Mouse (Mus musculus) forebrain, embryonic 11.5 days (tissue): Measurements from ENCODE around the gene Timp2. TPM values are rescaled to one million over a fixed set of nuclear protein-coding genes. Genes with fewer than 3 reads are reported as not detected.

Source experiments
- ATAC-seq: fragments of 200-750 bp; cut with Nextera tagmentation; replicated peaks from 2 replicates; pipeline ENCODE4 v1.8.0; 2017; ENCODE audit warnings: moderate TSS enrichment; ENCODE audit not compliant: low FRiP score
- DNase-seq: peaks from one replicate; pipeline ENCODE4 v3.0.0-alpha.2; 2017; ENCODE audit warnings: low spot score
- H3K27ac ChIP-seq: fragments of 300-500 bp; sonication (generic); 2 replicates; pipeline ENCODE4 v1.5.1; 2014; ENCODE audit warnings: low read depth, low read length
- H3K27me3 ChIP-seq: fragments of 300-500 bp; sonication (generic); 2 replicates; pipeline ENCODE4 v1.6.1; 2014; ENCODE audit warnings: mild to moderate bottlenecking, low read length, mixed read lengths; ENCODE audit not compliant: control insufficient read depth, insufficient read depth
- H3K36me3 ChIP-seq: fragments of 300-500 bp; sonication (generic); 2 replicates; pipeline ENCODE4 v1.6.1; 2014; ENCODE audit warnings: mild to moderate bottlenecking, low read length, moderate library complexity, mixed read lengths; ENCODE audit not compliant: control insufficient read depth, insufficient read depth
- H3K4me1 ChIP-seq: fragments of 300-500 bp; sonication (generic); replicated peaks from 2 replicates; pipeline ENCODE4 v1.6.1; 2014; ENCODE audit warnings: low read length, mixed read lengths; ENCODE audit not compliant: control insufficient read depth, insufficient read depth
- H3K4me2 ChIP-seq: fragments of 300-500 bp; sonication (generic); 2 replicates; pipeline ENCODE4 v1.6.1; 2014; ENCODE audit warnings: low read depth, mild to moderate bottlenecking, low read length, moderate library complexity, mixed read lengths; ENCODE audit not compliant: severe bottlenecking
- H3K4me3 ChIP-seq: fragments of 300-500 bp; sonication (generic); 2 replicates; pipeline ENCODE4 v1.5.1; 2014; ENCODE audit warnings: low read depth, low read length
- H3K9ac ChIP-seq: fragments of 300-500 bp; sonication (generic); 2 replicates; pipeline ENCODE4 v1.6.1; 2014; ENCODE audit warnings: low read length
- H3K9me3 ChIP-seq: fragments of 300-500 bp; sonication (generic); 2 replicates; pipeline ENCODE4 v1.6.1; 2016; ENCODE audit warnings: low read length, mixed read lengths; ENCODE audit not compliant: control insufficient read depth
- WGBS: fragments of 180-500 bp; shearing (Covaris S2); extraction: QIAGEN DNeasy Blood & Tissue Kit; methylation state at CpG from one replicate; pipeline ENCODE4 v1.1.7; 2014; 5-methylcytosine and 5-hydroxymethylcytosine counted together
- polyA plus RNA-seq: library from polyadenylated mRNA; unstranded; fragments of >200 nt; fragmentation: Nextera tagmentation; extraction: Ambion mirVana; gene quantifications from 2 replicates; pipeline ENCODE4 v1.2.1, GENCODE M21; 2014

The Timp2 gene
- polyA plus RNA-seq, 1 experiment from 2014 or later: 48.0 TPM

- peaks cover 6% of the 10 kb centered on the region; the same call in 1 of the 2 replicates for H3K4me1 ChIP-seq
- no peak overlapping the region for H3K9ac ChIP-seq
- 90% methylated on average over 7 of the region's 7 CpGs for WGBS
- H3K27ac ChIP-seq: no peak overlapping the region
- H3K9me3 ChIP-seq: no peaks in the 10 kb centered on the region; the same call in 1 of the 2 replicates
- no peak for DNase-seq
- H3K27me3 ChIP-seq: no peaks in the 10 kb centered on the region
- no peak overlapping the region for H3K4me2 ChIP-seq
- peaks cover 7% of the 10 kb centered on the region for H3K36me3 ChIP-seq
- no peak for ATAC-seq
- no peak overlapping the region for H3K4me3 ChIP-seq
Observed at GRCm38 (mm10) chr11:118253447-118254158, 101.9 kb downstream of the Timp2 start.

Other genes starting within 250 kb of the Timp2 start
- 0.17 and 0.21 TPM in 2 replicates for gene Dnah17, start 225.1 kb downstream of the Timp2 start, polyA plus RNA-seq
- gene Cyth1, start 107.1 kb downstream of the Timp2 start, polyA plus RNA-seq: 11.5 and 12.1 TPM in 2 replicates
- gene Usp36, start 65.5 kb downstream of the Timp2 start, polyA plus RNA-seq: 16.7 and 17.3 TPM in 2 replicates
- 0.44 and 0.60 TPM in 2 replicates for gene Cep295nl, start 13.2 kb downstream of the Timp2 start, polyA plus RNA-seq
- gene Lgals3bp, start 46.4 kb upstream of the Timp2 start, polyA plus RNA-seq: 0.71 and 1.1 TPM in 2 replicates
- 25.4 and 30.8 TPM in 2 replicates for gene Cant1, start 63.3 kb upstream of the Timp2 start, polyA plus RNA-seq
- 2.0 and 2.3 TPM in 2 replicates for gene C1qtnf1, start 72.5 kb upstream of the Timp2 start, polyA plus RNA-seq
- 9.0 and 10.6 TPM in 2 replicates for gene Engase, start 121.1 kb upstream of the Timp2 start, polyA plus RNA-seq